In the genomic region with DNA sequence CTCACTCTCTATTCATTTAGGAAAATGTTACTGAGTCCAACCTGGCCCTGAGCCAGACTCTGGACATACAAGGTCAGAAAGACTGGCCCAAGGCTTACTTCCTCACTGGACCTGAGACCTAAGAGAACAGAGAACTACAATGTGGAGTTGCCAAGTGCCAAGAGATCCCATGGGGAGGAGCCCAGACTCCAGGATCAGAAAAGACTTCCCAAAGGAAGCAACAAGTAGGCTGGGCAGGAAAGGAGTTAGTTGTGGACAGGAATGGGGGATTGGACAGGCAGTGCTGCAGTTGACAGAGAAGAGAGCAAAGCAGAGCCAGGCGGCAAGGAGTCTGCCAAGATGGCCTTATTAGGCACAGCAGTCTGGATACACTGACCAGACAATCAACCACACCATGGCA, we compare ENCODE assay signal across 10 mouse cellular contexts. TPM values are rescaled to one million over a fixed set of nuclear protein-coding genes. Genes with fewer than 3 reads are reported as not detected.
DNase-seq lines count a peak whose midpoint lies in the region; ATAC-seq lines count a peak whose summit lies in the region.
"Had no signal": no experiment of that assay in that cellular context is flagged by ENCODE, and none has a peak within 500 bp of the region (broad histone marks: within the 10 kb centered on the region; RNA-seq: fewer than 3 reads in every experiment).

No protein-coding gene starts in this region.

- H3K4me2 ChIP-seq in liver, embryonic 12.5 days: no peak overlapping the region
- H3K4me2 ChIP-seq in liver, embryonic 11.5 days: no peak overlapping the region
- H3K4me2 ChIP-seq in stomach, embryonic 15.5 days: no peak overlapping the region
- H3K4me2 ChIP-seq: midbrain, embryonic 12.5 days had no signal

- peaks cover 38% of the 10 kb centered on the region for H3K4me1 ChIP-seq in liver, embryonic 12.5 days
- peaks cover 42% of the 10 kb centered on the region for H3K4me1 ChIP-seq in liver, embryonic 11.5 days (replicated peaks; ENCODE audit: control insufficient read depth, insufficient read depth, low read length)
- peaks cover 28% of the 10 kb centered on the region for H3K4me1 ChIP-seq in stomach, embryonic 15.5 days
- H3K4me1 ChIP-seq: midbrain, embryonic 12.5 days had no signal

- H3K9ac ChIP-seq in liver, embryonic 12.5 days: no peak overlapping the region
- H3K9ac ChIP-seq in liver, embryonic 11.5 days (ENCODE audit: low read depth, low read length): no peak overlapping the region
- no peak overlapping the region for H3K9ac ChIP-seq in stomach, embryonic 15.5 days
- H3K9ac ChIP-seq: midbrain, embryonic 12.5 days had no signal

- H3K9me3 ChIP-seq in liver, embryonic 12.5 days (replicated peaks): no peaks in the 10 kb centered on the region
- H3K9me3 ChIP-seq in liver, embryonic 11.5 days (ENCODE audit: control insufficient read depth, low read length): no peaks in the 10 kb centered on the region
- no peaks in the 10 kb centered on the region for H3K9me3 ChIP-seq in stomach, embryonic 15.5 days
- H3K9me3 ChIP-seq: midbrain, embryonic 12.5 days had no signal

- no peak for ATAC-seq in liver, embryonic 12.5 days
- ATAC-seq in liver, embryonic 11.5 days (replicated peaks; ENCODE audit: low FRiP score): no peak
- no peak for ATAC-seq in stomach, embryonic 15.5 days (ENCODE audit: insufficient read depth, low FRiP score, low read depth)
- no peak for ATAC-seq in megakaryocyte progenitor cell, adult 5-6 weeks (replicated peaks; ENCODE audit: poor library complexity)

- H3K36me3 ChIP-seq in liver, embryonic 12.5 days: no peaks in the 10 kb centered on the region
- H3K36me3 ChIP-seq in liver, embryonic 11.5 days (ENCODE audit: control insufficient read depth, insufficient read depth, low read length): 0 out of 2 replicates have a peak, but pooled peaks cover 2% of the 10 kb centered on the region
- no peaks in the 10 kb centered on the region for H3K36me3 ChIP-seq in stomach, embryonic 15.5 days
- H3K36me3 ChIP-seq: midbrain, embryonic 12.5 days had no signal

- no peak for DNase-seq in liver, embryonic 11.5 days (ENCODE audit: low spot score)
- peak; percentile 14 to 18 for DNase-seq in gastrocnemius, adult 8-10 months (ENCODE audit: low spot score in 2 of 2)
- peak; percentile 63 to 79 for DNase-seq in kidney, adult 8-10 months
- no peak for DNase-seq in retina, embryonic 14.5 days (ENCODE audit: low spot score)
- no peak for DNase-seq in layer of hippocampus, adult 8-10 months (ENCODE audit: low spot score in 2 of 2)

- H3K27me3 ChIP-seq in liver, embryonic 12.5 days (replicated peaks): no peaks in the 10 kb centered on the region
- no peaks in the 10 kb centered on the region for H3K27me3 ChIP-seq in liver, embryonic 11.5 days (replicated peaks; ENCODE audit: control insufficient read depth, insufficient read depth, low read length)
- no peaks in the 10 kb centered on the region for H3K27me3 ChIP-seq in stomach, embryonic 15.5 days (replicated peaks)

- H3K4me3 ChIP-seq in liver, embryonic 12.5 days: no peak overlapping the region
- H3K4me3 ChIP-seq in liver, embryonic 11.5 days (ENCODE audit: low read depth, low read length): no peak overlapping the region
- no peak overlapping the region for H3K4me3 ChIP-seq in stomach, embryonic 15.5 days (replicated peaks)
- H3K4me3 ChIP-seq: erythroblast, embryonic 14.5 days; midbrain, embryonic 12.5 days had no signal

- 48% methylated on average over 1 of the region's 1 CpGs for WGBS in liver, embryonic 12.5 days (ENCODE audit: insufficient replicate concordance)
- WGBS in liver, embryonic 11.5 days: 55% methylated on average over 1 of the region's 1 CpGs
- WGBS in stomach, embryonic 15.5 days: 60% methylated on average over 1 of the region's 1 CpGs

- H3K27ac ChIP-seq in liver, embryonic 12.5 days: peak overlapping the region; percentile 45
- no peak overlapping the region for H3K27ac ChIP-seq in liver, embryonic 11.5 days (ENCODE audit: low read depth, low read length)
- H3K27ac ChIP-seq in stomach, embryonic 15.5 days: peak overlapping the region; percentile 44; the same call in 1 of the 2 replicates
- H3K27ac ChIP-seq: midbrain, embryonic 12.5 days had no signal

RNA-seq across cellular contexts. Expression of gene Ppp1r13b, which starts 13.8 kb away (rescaled TPM):
- polyA plus RNA-seq in liver, embryonic 12.5 days (2016; fragmentation: Nextera tagmentation; extraction: Ambion mirVana): 7.3 and 8.1 TPM in 2 replicates
- 10.8 TPM in 2 replicates for polyA plus RNA-seq in liver, embryonic 11.5 days (2014; fragmentation: Nextera tagmentation; extraction: Ambion mirVana)
- total RNA-seq in gastrocnemius, adult 8-10 months (2022): 1 to 10 TPM; 4.1 to 8.0 (median 6.0) TPM
- 22.8 and 22.9 TPM in 2 replicates for polyA plus RNA-seq in stomach, embryonic 15.5 days (2015; fragmentation: Nextera tagmentation; extraction: Ambion mirVana)
- 5.4 and 9.3 TPM in 2 replicates for total RNA-seq in megakaryocyte progenitor cell, adult 5-6 weeks (2015)
- 3.7 and 7.5 TPM in 2 replicates for total RNA-seq in megakaryocyte progenitor cell, adult 5-6 weeks (2017)
- 10 to 100 TPM; 72.0 to 91.8 (median 79.2) TPM for total RNA-seq in layer of hippocampus, adult 8-10 months (2022)

Comparison
In these comparisons a context has a peak if more than half of its experiments do, and no peak if none do; other contexts are left out.
1. DNase-seq: peak in gastrocnemius, adult 8-10 months (2 of 2) and kidney, adult 8-10 months (2 of 2); none in liver, embryonic 11.5 days (single experiment), retina, embryonic 14.5 days (single experiment) and layer of hippocampus, adult 8-10 months (0 of 2).
2. RNA of gene Ppp1r13b, which starts 13.8 kb away (total RNA-seq): 72.0 to 91.8 TPM in layer of hippocampus, adult 8-10 months; 3.7 to 9.3 TPM in megakaryocyte progenitor cell, adult 5-6 weeks and 4.1 to 8.0 TPM in gastrocnemius, adult 8-10 months; every median in the first group is over 4 times any median in the second.